Mouse (Mus musculus): ENCODE data around the gene Dcaf12. TPM values are rescaled to one million over a fixed set of nuclear protein-coding genes. Genes with fewer than 3 reads are reported as not detected.

Dcaf12 gene
- total RNA-seq, 1 experiment from 2014 or later = 37.8 TPM

DNA sequence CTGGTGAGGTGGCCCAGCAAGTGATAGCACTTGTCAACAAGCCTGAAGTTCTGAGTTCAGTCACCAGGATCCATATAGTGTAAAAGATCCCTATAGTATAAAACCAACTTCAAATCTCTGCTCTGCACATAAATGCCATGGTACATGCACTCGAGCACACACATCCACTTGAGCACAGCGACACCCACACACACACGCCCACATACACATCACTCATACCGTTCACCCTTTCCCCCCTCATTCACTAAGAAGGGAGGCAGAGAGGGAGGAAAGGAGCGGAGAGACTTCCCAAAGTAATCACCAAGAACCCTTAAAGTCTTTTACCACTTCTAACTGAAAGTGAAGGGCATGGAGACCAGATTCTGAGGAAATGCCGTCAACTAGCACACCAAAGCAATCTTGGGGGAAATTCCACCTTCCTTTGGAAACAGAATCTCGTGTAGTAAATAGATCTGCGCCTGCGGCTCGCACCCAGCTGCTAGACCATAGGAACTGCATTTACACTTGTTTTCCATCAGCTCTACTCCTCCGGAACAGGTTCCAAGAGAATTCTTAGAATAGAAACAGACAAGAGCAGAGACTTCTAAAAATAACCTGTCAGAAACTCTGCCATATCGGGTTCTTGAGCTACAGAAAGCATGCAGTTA, 59.0 kb downstream of the Dcaf12 start:
- ATAC-seq (replicated peaks; ENCODE audit: low read depth, poor library complexity, severe bottlenecking) = no peak

DNA sequence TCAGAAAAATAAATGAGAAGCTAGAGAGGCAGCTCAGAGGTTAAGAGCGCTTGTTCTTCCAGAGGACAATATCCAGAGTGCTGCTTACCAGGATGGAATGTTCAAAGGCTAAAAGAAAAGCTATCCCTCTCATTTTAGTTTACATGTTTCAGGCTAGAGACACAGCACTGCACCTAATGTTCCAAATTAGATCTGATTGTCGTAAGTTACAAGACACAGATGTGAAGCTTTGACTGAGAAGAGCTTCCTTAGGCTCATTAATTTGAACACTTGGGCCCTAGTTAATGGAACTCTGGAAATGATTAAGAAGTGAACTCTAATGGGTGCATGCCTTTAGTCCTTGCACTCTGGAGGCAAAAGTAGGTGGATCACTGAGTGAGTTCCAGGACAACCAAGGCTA, 60.9 kb downstream of the Dcaf12 start:
- no peak for ATAC-seq (replicated peaks; ENCODE audit: low read depth, poor library complexity, severe bottlenecking)

DNA sequence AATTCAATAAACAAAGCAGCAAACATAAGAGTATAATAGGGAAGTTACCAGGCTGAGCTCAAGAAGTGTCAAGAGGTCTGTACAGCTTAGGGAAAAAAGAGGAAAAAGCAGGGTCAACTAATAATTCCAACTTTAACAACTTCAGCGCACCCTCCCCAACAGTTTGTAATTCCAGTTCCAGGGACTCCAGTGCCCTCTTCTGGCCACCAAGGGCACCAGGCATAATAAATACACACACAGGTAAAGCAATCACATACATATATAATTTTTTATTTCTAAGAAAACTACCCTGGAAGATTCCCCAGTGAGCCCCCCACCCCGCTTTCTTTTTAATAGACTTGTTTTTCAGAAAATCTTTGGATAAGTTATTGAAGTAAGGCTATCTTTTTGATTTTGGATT, 69.3 kb downstream of the Dcaf12 start:
- ATAC-seq (replicated peaks; ENCODE audit: low read depth, poor library complexity, severe bottlenecking) = no peak

Other genes with a start within 250 kb of the Dcaf12 start
- gene Aqp3, start 216.7 kb downstream of the Dcaf12 start, total RNA-seq (2017) = not detected in 2 replicates
- gene Nol6, start 190.4 kb downstream of the Dcaf12 start, total RNA-seq (2017) = 19.7 and 33.3 TPM in 2 replicates
- gene Ube2r2, start 179.1 kb downstream of the Dcaf12 start, total RNA-seq (2017) = 34.3 and 36.5 TPM in 2 replicates
- gene Ubap2, start 39.7 kb downstream of the Dcaf12 start, total RNA-seq (2017) = 33.4 and 39.6 TPM in 2 replicates
- 28.9 and 44.8 TPM in 2 replicates for gene Ubap1, start 34.1 kb upstream of the Dcaf12 start, total RNA-seq (2017)
- gene Kif24, start 150.0 kb upstream of the Dcaf12 start, total RNA-seq (2017) = 10.0 and 22.2 TPM in 2 replicates
- 21.6 and 32.4 TPM in 2 replicates for gene Nudt2, start 150.3 kb upstream of the Dcaf12 start, total RNA-seq (2017)
- gene AI464131, start 188.2 kb upstream of the Dcaf12 start, total RNA-seq (2017) = 0.09 TPM in 1 of 2 replicates, not detected in the other
- gene 1110017D15Rik, start 202.4 kb upstream of the Dcaf12 start, total RNA-seq (2017) = 0.58 TPM in 1 of 2 replicates, not detected in the other

All from common myeloid progenitor, adult 5-6 weeks (primary cell).